Mouse (Mus musculus) brain, adult 10 weeks (tissue): ENCODE measurements around the gene Elac2. TPM values are rescaled to one million over a fixed set of nuclear protein-coding genes. Genes with fewer than 3 reads are reported as not detected.

Source experiments
- polyA plus RNA-seq: library from polyadenylated mRNA; stranded (reverse); fragments of 350-450 nt; fragmentation: Illumina TruSeq; extraction: RNeasy Lipid Tissue Mini Kit (QIAGEN cat#74804); gene quantifications from one replicate; pipeline ENCODE4 v1.2.3, GENCODE M21; 2015; ENCODE audit warnings: low read depth, low replicate concordance

The Elac2 gene
- polyA plus RNA-seq: 21.6 TPM

DNA sequence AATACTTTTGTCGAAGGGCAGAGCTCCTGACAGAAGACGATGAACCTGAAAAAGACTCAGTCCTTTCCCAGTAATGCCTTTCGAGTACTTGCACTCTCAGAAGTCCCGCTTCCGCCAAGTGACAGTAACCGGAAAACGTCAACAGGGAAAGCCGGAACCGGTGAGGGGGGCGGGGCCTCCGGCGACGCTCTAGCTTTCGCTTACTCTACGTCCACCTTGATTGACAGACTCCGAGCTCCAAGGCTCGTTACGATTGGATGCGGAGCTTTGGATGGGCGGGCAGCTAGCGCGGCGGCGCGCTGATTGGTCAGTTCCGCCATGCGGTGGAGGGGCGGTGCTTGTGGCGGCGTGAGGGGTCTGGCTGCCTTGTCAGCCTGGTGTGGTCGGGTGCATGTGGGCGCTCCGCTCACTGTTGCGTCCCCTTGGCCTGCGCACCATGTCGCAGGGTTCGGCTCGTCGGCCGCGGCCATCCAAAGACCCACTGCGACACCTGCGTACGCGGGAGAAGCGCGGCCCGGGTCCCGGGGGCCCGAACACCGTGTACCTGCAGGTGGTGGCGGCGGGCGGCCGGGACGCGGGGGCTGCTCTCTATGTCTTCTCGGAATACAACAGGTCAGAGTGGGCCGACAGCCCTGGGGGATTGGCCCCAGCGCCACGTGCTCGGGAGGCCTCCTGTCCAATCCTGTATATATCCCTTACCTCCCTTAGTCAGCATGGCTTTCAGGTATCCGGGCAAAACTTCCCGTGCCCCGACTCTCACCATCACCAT, at the start of gene Elac2:
TSS of gene Elac2 (plus strand) at position 319 of the 769 bp plus-strand sequence.

Other genes with a start within 250 kb of the Elac2 start
- not detected for gene 1700086D15Rik, start 180.9 kb downstream of the Elac2 start, polyA plus RNA-seq
- 86.1 TPM for gene Arhgap44, start 183.9 kb downstream of the Elac2 start, polyA plus RNA-seq